Mouse (Mus musculus) thymus, postnatal 4 days (tissue): ENCODE results near the gene Gm20388.

Experiments
- DNase-seq: peaks from one replicate; pipeline ENCODE4 v3.0.0; 2021

The Gm20388 gene

GRCm38 (mm10) chr8:120424829-120425198 lies 514.2 kb downstream of the Gm20388 start:
- no peak for DNase-seq

GRCm38 (mm10) chr8:120425199-120425941 lies 514.7 kb downstream of the Gm20388 start:
- DNase-seq: no peak

- DNase-seq: no peak
Observed at GRCm38 (mm10) chr8:120426105-120426504, 515.5 kb downstream of the Gm20388 start.

GRCm38 (mm10) chr8:120426622-120427385 lies 516.2 kb downstream of the Gm20388 start:
- DNase-seq: peak; percentile 52

- no peak for DNase-seq
Observed at GRCm38 (mm10) chr8:120428492-120428891, 517.9 kb downstream of the Gm20388 start.

- no peak for DNase-seq
Observed at GRCm38 (mm10) chr8:120429116-120429515, 518.5 kb downstream of the Gm20388 start.

DNA sequence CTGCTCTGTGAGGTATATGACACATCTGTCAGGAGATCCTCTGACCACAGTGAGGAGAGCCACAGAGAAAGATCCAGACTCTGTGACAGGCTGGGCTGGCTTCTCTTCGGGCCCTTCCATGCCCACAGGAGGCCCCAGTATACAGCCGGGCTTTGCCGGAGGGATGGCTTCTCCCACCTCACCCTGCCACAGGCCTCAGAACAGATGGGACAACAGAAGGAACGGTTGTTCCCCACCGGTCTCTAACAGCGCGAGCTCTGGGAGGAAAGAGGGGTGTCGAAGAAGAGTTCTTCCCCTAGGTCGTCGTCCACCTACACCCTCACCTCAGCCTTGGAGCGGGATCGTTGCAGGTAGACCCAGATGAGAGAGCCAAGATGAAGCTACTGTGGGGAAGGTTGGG lies 520.4 kb downstream of the Gm20388 start:
- DNase-seq: no peak

DNA sequence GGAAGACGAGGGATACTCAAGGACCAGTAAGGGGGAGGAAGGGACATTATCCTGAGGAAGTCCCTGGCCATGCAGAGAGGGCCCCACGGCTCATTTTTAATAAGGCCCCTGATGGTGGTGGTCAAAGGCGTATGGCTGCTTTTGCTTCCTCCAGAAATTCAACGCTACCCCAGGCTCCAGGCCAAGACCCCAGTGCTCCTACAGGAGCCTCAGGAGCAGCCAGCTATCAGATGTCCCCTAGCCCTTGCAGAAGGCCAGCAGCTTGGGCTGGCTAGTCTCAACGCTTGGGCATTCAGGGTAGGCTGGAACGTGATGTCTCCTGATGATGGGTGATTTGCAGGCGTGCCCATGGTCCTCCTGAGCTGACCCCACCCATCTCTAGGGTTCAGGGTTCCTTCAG lies 521.8 kb downstream of the Gm20388 start:
- no peak for DNase-seq

DNA sequence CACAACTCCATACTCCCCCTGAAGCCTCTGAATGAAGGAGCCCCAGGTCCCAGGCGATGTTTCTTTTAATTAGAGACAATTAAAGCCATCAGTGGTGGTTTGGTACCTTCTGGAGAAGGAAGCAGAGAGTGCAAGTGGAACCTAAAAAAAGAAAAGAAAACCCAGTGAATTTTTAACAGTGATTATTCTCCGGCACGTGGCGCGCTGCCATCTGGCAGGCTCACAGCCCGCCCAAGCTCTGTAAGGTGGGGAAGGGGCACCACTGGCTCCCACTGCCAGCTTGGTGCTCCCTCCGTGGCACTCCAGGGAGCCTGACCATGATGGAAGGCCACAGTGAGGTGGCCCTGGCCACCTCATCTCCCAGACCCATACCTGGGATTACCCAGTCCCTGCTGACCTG lies 522.5 kb downstream of the Gm20388 start:
- no peak for DNase-seq

GRCm38 (mm10) chr8:120433734-120434133 lies 523.1 kb downstream of the Gm20388 start:
- DNase-seq: no peak

- DNase-seq: no peak
Observed at GRCm38 (mm10) chr8:120435781-120436180, 525.1 kb downstream of the Gm20388 start.

- no peak for DNase-seq
Observed at GRCm38 (mm10) chr8:120436491-120437030, 525.9 kb downstream of the Gm20388 start.

- no peak for DNase-seq
Observed at GRCm38 (mm10) chr8:120437207-120437606, 526.6 kb downstream of the Gm20388 start.

- DNase-seq: no peak
Observed at GRCm38 (mm10) chr8:120437666-120438395, 527.2 kb downstream of the Gm20388 start.

GRCm38 (mm10) chr8:120439309-120439708 lies 528.7 kb downstream of the Gm20388 start:
- DNase-seq: no peak

DNA sequence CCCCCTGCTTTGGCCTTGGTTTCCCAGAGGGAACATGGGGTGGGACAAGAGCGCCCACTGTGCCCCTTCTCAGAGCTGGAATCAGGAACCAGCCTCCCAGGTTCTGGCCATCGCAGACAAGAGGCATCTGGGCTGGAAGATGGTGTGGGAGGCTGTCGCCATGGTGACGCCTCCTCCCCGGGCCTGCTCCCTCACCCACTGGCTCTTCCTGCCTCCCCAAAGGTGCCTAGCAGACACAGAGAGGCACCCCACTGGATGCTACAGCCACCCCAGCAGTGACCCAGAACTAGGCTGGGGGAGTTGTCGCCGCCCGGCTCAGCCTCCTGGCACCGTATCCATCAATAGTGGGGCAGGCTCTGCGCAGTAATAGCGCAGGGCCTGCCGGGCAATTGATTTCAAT lies 530.1 kb downstream of the Gm20388 start:
- no peak for DNase-seq

DNA sequence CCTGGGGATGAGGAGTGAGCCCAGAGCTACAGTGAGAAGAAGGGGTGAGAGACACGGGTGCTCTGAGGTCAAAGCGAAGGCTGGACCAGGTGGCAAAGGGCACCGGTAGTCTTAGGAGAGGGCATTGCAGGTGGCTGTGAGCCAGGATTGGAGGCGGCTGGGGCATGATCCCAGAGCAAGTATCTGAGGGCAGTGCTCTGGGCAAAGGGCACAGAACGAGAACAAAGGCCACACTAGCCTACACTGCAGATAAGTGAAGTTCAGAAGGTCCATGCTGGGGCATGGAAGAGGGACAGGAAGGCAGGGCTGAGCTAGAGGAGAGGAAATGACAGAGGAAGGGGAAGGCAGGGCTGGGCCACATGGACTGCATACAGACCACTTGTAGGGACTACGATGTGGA lies 531.0 kb downstream of the Gm20388 start:
- DNase-seq: no peak

- DNase-seq: no peak
Observed at GRCm38 (mm10) chr8:120442306-120443003, 531.8 kb downstream of the Gm20388 start.

DNA sequence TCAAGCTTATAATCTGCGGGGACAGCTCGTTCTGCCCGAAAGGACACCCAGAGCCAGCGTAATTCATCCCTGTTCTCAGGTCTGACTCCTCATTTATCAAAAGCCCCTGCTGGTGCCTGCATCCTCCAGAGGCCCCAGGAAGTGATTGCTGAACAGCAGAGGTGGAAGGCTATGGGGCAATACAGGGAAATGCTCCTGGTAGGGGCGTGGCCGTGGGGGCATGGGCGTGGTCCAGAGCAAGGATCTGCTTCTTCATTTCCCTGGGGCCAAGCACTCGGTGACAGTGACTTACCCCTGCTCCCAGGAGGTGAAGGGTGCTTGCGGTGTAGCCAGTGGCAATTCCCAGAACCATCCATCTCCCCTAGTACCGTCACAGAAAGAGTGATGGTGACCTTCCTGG lies 534.6 kb downstream of the Gm20388 start:
- DNase-seq: peak; percentile 56

- no peak for DNase-seq
Observed at GRCm38 (mm10) chr8:120448131-120448530, 537.5 kb downstream of the Gm20388 start.

GRCm38 (mm10) chr8:120449139-120449538 lies 538.5 kb downstream of the Gm20388 start:
- no peak for DNase-seq

DNA sequence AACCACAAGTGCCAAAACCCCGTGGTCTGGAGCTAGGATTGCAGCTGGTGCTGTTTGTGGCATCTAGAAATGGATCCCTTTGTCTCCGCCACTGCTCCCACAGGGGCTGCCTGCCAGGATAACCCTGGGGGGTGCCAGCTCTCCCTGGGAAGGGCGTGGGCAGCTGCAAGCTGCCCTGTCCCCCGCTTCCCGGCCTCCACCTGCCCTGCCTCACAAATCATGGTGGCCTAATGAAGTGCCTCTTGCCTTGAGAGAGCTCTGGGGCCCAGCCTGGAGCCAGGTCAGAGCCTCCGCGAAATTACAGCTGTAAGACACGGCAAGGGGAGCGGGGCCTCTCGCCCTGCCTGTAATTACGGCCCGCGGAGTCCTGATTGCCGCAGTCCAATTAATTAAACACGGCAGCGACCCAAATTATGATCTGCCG lies 539.0 kb downstream of the Gm20388 start:
- DNase-seq: no peak

GRCm38 (mm10) chr8:120452111-120452510 lies 541.5 kb downstream of the Gm20388 start:
- DNase-seq: no peak
